Mouse (Mus musculus) bone marrow, adult 2 months (tissue): ENCODE results near the gene Cd302.

Experiments
- CTCF ChIP-seq: fragments of 200-500 bp; IDR thresholded peaks from 2 replicates; pipeline ENCODE4 v1.5.1; 2011; ENCODE audit warnings: low read length, control low read depth; ENCODE audit not compliant: control insufficient read depth, insufficient read depth
- POLR2A ChIP-seq: fragments of 200-500 bp; IDR thresholded peaks from 2 replicates; pipeline ENCODE4 v1.6.1; 2011; ENCODE audit warnings: low read depth, mild to moderate bottlenecking, control low read depth, low read length, borderline replicate concordance; ENCODE audit not compliant: control insufficient read depth

- TF ChIP-seq CTCF = no peak
- TF ChIP-seq POLR2A = no peak
Observed at GRCm38 (mm10) chr2:60212488-60212887, 71.8 kb downstream of the Cd302 start.
